Mouse (Mus musculus): ENCODE measurements around the gene Fscn2. TPM values are rescaled to one million over a fixed set of nuclear protein-coding genes. Genes with fewer than 3 reads are reported as not detected.
A peak's percentile ranks its signal among the peaks of the same experiment; 100 is the strongest.

Gene Fscn2
- under 1 TPM; 0.16 to 0.39 TPM for total RNA-seq (2021)
- long read RNA-seq, experiment 1: 0 reads
- long read RNA-seq, experiment 2, partial matches to known transcripts: 0 of 1 reads
- long read RNA-seq, experiment 2, other reads (novel, unspliced or antisense): 1 of 1 reads

DNA sequence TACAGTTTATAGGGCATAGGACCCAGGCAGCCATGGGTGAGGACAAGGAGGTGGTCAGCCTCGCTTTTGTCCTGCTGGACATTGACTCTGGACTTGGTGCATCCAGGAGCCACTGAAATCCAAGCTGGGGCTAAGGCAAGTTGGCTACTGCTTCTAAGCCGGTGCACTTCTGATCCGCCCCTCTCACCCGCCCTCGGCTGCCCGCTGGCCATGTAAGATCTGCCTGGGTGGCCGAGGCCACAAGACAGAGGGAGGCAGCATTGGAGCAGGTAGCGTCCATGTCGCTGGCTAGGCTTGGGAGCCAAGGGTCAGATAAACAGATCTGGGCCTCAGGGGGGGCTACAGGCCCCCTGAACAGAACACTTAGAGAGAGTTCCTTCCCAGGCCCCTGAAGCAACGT lies at the start of gene Fscn2:
Gene Fscn2, plus strand, starts transcription at position 240 of the 400 bp plus-strand sequence.
- intact Hi-C loops (cut with DNase I; ENCODE audit: low total_unique reads): no loop called here
- no peak for DNase-seq

DNA sequence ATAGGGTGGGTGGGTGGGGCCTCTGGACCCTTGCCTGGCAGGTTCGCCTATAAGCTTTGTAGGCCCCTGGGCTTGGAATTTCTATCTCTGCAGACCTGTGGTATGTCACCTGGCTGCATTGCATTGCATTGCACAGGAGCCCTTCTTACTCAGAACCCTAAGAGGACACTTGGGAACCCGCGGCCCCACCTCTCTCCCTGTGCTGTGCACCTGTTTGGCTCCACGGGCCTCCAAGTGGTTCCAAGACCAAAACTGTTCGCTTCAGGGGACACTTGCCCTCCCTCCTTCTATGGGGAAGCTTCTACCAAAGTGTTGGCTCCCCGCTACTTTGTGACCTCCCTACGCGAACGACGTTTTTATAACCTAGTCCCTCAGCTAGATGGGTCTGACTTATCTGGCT lies 49.8 kb upstream of the Fscn2 start:
- DNase-seq: no peak
- intact Hi-C loops (cut with DNase I; ENCODE audit: low total_unique reads): no loop called here

DNA sequence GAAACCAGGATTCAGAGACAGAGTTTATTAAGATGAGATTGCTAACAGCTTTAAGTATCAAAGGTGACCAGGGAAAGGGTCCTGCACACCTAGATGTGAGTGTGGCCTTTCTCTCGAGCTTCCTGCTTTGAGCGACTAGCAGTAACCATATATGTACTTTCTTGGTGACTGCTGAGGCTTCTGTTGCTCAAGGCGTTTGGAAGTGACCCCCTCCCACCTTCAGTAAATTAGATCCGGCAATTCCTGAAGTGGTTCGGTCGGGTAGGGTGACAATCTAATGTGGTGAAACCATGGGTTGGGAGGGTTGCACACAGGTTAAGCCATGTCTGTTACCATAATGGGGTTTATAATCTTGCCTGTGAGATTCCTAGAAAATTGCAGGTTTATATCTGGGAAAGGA lies 49.3 kb upstream of the Fscn2 start:
- DNase-seq: no peak
- intact Hi-C loops (cut with DNase I; ENCODE audit: low total_unique reads): no loop called here

DNA sequence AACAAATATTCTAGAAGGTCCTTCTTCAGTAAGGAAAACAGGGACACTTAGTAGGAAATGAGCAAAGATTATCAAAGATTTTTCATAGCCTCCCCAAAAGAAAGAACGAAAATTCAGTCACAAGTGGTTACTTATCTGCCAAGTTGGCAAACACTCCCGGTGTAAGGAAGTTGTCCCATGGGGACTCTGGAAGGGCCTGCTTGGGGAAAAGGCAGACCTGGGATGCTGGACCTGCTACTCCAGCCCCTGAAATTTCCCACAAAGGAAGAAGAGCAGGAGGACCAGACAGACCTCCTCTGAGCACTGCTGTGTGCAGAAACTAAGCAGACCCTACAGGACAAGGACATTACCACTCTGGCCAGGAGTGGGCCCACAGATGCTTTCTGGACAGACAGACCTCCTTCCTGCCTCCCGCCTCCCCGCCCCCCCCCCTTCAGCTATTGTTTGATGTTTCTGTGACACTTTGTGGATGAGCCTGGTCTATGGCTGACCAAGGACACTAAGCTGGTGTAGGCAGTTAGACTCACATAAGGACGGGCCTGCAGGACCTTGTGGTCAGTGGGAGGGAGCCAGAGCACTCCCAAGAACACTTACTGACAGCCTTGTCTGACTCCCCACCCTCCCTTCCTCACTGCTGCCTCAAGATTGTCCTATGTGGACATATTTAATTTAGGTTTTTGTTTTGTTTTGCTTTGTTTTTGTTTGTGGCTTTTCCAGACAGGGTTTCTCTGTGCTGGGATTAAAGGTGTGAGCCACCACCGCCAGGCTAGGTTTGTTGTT lies 47.2 kb upstream of the Fscn2 start:
- no peak for DNase-seq
- intact Hi-C loops (cut with DNase I; ENCODE audit: low total_unique reads): no loop called here

DNA sequence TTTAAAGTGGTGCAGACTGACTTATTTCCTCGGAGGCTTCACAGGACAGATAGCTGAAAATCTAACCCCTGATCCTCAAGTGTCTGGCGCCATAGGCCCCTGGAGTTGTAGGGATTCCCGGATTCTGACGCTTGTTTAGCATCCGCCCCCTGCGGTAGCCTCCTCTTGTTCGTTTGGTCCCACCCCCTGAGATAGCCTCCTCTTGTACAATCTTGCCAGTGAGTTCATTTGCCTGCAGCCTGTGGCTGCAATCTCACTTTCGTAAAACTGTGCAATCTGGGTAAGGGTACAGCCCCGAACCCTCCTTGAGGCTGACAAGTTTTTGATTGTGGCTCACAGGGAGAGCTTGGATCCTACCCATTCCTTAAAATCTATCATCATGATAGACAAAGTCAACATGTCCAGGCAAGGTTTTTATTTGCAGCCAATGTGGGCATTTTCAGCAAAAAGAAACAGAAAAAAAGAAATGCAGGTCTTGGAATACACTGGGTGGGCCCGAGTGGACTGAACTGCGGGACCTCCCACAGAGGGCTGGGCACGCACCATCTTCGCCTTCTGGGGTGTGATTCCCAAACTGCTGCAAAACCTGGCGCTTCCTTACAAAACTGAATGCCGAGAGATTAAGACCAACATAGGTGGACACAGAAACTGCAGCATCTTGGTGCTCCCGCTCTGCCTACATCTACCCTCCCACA lies 46.5 kb upstream of the Fscn2 start:
- intact Hi-C loops (cut with DNase I; ENCODE audit: low total_unique reads): no loop called here
- DNase-seq: no peak

DNA sequence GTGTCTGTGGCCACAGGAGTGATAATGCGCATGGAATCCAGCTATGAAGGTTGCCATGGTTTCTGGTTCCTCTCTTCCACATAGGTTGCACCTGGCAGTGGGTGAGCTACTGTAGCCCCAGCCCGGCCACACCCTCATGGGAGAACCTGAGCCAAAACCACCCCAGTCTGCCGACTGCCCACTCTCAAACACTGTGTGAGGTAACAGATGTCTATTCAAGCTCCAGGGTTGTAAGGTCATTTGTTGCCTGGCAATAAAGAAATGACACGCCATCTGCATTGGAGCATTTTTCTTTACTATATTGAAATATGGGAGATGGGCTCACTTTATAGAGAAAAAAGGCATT lies 45.9 kb upstream of the Fscn2 start:
- peak; percentile 11 for DNase-seq
- intact Hi-C loops (cut with DNase I; ENCODE audit: low total_unique reads): no loop called here

DNA sequence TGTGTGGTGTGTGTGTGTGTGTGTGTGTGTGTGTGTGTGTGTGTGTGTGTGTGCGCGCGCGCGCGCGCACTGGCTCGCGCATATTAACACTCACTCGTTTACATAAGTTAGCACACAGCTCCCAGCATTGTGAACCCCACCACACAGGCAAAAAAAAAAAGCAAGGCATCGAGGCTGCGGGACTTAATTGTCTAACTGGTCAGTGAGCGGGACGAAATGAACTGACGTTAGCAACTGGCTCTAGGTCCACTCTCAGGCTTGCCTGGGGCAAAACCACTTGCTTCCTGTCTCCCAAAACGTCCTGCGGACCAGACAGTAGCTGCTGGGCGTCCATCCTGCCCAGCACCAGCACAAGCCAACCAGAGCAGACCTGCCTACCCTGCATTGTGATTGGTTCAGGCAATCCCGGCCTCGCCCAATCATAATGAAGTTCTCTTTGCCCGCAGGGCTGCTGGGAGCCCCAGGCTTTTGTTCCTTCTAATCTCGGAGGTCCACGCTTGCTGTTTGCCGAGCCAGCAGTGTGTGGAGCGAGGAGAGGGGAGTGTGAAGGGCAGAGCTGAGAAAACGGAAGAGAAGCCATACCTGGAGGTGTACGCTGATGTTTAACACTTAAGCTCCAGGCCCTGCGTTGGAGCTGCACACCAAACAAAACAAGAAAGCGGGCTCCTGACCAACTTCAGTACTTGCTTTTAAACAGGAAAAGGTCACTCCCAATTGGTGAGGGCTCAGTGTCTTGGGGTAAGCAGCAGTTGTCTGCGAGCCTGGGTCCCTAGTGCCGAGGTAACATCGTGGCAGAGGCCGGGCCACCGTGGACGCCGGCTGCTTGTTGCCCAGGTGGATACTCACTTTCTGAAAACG lies 45.3 kb upstream of the Fscn2 start:
- peak; percentile 89 for DNase-seq
- intact Hi-C loops (cut with DNase I; ENCODE audit: low total_unique reads): no loop called here

DNA sequence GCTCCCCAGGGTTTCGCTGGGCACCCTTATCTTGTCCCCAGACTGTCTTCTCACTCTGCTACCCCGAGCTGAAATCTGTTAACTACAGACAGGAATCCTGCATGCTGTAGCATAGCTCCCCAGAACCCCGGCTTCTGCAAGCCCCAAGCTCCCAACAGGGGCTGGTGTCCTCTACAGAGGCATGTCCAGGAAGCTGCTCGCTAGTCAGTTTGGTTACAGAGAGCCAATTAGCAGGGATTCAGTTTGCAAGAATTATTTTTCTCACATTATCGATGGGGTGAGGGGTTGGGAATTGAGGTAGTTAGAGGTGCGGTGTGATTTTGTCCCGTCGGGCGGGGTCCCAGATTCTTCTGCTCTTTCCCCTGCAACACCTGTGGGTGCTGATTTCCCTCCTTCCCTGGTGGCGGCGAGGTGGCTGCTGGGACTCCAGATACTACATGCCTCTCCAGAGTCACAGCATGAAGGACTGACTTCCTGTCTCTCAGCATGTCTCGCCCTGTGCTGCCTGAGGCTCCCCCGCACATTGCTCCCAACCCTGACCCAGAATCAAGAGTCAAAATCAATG lies 44.6 kb upstream of the Fscn2 start:
- intact Hi-C loops (cut with DNase I; ENCODE audit: low total_unique reads): no loop called here
- DNase-seq: peak; percentile 12

DNA sequence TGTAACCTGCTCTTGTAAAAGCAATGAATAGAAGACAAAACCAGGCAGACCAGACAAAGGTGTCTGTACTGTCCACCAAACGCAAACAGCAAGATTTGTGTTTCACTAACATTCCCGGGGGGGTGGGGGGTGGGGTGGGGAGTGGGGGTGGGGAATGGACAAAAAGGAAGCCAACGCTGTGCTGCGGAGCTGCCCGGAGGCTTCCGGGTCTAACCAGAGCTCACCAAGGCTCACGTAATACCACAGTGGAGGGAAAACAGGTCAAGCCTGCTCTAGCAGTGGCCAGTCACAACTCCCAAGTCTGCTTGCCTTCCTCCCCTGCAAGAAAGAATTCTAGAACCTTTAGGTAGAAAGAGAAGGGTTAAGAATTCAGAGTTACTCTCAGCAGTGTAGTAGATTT lies 43.9 kb upstream of the Fscn2 start:
- no peak for DNase-seq
- intact Hi-C loops (cut with DNase I; ENCODE audit: low total_unique reads): no loop called here

DNA sequence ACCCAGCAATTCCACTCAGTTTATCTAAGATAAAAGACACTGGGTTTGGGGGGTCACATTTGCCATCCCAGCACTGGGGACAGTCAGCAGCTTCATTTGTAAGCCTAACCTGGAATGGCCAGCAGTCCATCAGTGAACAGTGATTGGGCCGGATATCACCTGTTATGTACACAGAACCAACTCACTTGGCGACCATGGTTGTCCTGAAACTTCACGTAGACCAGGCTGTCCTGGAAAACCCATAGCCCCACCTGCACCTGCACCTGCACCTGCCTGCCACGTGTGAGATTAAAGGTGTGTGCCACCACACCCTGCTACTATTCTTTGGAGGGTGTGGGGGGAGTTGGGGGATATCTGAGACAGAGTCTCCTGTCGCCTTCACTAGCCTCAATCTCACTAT lies 42.0 kb upstream of the Fscn2 start:
- intact Hi-C loops (cut with DNase I; ENCODE audit: low total_unique reads): no loop called here

DNA sequence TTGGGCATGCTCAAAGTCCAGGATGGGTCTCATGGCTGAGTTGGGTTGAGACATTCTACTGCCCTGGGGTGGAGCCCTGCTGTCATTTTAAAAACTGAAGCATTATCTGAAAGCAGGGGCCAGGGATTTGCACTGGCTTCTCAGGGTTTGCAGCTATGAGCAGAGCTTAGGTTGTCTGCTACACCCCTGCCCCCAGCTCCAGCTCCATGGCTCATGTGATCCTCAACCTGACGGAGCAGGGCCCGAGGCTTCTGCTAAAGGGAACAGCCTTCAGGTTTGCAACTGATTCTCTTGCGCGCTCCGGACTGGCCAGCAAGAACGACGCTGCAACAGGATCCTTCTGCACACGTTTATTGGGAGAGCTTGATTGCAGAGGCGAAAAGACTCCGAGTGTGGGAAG lies 41.2 kb upstream of the Fscn2 start:
- no peak for DNase-seq
- intact Hi-C loops (cut with DNase I; ENCODE audit: low total_unique reads): no loop called here

More for the DNA sequence above, 42.0 kb upstream of the Fscn2 start:
- no peak for DNase-seq

DNA sequence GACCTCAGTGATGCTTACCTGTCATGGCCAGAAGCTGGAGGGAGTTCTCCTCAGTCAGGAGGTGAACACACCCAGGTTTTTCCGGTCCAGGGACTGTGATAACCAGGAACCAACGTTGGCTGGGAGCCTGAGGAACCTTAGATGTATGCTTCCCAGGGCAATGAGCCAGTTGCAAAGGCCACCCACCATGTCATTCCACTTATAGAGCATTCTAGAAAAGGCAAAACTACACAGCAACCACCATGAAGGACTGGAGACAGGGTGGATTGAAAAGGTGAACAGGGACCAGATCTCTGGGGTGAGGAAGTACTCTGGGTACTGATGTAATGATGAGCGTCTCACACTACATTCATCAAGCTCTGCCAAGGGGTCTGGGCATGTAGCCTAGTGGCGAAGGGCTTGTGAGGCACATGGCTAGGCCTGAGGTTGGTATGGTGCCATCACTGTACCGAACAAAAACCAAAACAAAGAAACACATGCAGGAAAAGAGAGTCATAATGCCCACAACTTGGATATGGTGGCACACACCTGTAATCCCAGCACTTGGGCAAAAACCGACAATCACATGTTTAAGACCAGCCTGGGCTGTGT lies 25.8 kb upstream of the Fscn2 start:
- intact Hi-C loops (cut with DNase I; ENCODE audit: low total_unique reads): no loop called here
- no peak for DNase-seq

DNA sequence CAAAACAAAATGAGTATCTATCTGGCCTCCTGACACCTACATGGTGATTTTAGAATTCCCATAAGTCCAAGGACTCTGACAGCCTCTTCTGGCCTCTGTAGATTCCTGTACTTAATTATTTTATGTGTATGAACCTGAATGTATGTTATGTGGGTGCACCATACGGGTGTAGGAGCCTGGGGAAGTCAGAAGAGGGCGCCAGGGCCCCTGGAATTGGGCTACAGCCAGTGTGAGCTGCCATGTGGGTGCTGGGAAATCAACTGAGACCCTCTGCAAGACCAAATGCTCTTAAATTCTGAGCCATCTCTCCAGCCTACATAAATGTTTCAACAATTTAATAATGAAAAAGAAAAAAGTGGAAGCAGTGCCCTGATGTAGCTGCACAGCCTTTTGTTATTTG lies 23.9 kb upstream of the Fscn2 start:
- intact Hi-C loops (cut with DNase I; ENCODE audit: low total_unique reads): no loop called here
- peak; percentile 3 for DNase-seq

DNA sequence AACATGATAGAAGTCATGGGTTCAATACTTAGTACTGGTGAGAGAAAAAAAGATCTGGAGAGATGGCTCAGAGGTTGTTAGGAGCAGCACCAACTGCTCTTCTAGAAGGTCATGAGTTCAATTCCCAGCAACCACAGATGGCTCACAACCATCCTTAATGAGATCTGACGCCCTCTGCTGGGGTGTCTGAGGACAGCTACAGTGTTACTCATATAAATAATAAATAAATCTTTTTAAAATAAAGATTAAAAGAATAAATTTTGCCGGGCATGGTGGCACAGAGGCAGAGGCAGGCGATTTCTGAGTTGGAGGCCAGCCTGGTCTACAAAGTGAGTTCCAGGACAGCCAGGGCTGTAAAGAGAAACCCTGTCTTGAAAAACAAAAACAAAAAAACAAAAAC lies 22.5 kb upstream of the Fscn2 start:
- intact Hi-C loops (cut with DNase I; ENCODE audit: low total_unique reads): no loop called here
- DNase-seq: no peak

DNA sequence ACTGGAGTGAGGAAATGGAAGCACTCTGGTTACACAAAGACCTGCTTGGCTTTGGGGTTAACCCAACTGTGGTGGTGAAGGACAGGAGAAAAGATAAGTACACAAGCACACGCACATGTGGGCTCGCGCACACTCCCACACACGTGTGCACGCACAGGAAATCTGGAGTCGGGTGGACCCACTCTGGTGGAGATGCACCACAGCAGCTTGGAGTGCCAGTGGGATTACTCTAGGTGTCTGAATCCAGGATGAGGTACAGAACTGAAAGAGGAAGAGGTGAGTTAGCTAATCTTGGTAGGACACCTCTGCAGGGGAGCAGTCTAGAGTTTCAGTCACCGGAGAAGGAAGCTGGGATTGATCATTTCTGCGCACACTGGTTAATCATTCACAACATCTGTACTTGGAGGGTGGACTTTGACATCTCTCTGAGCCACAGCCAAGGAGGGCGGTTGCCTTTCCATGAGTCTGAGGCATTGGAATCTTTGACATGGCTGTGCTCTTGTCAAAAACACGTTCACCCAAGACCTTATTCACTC lies 21.3 kb upstream of the Fscn2 start:
- no peak for DNase-seq
- intact Hi-C loops (cut with DNase I; ENCODE audit: low total_unique reads): no loop called here

DNA sequence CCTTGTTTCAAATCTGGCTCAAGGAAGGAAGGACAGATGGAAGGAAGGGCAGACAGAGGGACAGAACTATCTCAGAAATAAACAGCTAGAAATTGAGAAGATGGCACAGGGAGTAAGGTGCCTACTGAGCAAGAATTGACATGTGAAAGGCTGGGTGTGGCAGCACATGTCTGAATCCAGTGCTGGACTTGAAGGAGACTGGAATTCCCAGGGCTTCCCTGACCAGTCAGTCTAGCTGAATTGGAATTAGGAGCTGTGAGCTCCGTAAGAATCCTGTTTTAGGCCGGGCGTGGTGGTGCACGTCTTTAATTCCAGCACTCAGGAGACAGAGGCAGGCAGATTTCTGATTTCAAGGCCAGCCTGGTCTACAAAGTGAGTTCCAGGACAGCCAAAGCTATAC lies 19.7 kb upstream of the Fscn2 start:
- intact Hi-C loops (cut with DNase I; ENCODE audit: low total_unique reads): no loop called here
- DNase-seq: peak; percentile 2

DNA sequence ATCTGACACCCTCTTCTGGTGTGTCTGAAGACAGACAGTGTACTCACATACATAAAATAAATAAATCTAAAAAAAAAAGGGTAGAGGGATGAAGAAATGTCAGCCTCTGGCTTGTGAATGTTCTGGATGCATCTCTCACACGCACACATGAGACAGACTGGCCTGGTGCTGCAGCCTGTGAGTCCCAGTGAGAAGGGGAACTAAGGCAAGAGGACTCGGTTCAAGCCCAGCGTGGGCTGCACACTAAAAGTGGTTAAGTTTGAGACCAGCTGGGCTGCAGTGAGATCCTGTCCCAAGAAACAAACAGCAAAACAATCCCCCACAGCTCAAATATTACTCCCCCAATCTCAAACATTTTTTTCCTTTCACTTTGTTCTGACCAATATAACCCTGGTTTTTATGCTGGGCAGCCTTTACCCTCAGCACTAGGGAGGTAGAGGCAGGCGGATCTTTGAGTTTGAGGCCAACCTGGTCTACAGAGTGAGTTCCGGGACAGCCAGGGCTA lies 18.6 kb upstream of the Fscn2 start:
- intact Hi-C loops (cut with DNase I; ENCODE audit: low total_unique reads): no loop called here
- no peak for DNase-seq

DNA sequence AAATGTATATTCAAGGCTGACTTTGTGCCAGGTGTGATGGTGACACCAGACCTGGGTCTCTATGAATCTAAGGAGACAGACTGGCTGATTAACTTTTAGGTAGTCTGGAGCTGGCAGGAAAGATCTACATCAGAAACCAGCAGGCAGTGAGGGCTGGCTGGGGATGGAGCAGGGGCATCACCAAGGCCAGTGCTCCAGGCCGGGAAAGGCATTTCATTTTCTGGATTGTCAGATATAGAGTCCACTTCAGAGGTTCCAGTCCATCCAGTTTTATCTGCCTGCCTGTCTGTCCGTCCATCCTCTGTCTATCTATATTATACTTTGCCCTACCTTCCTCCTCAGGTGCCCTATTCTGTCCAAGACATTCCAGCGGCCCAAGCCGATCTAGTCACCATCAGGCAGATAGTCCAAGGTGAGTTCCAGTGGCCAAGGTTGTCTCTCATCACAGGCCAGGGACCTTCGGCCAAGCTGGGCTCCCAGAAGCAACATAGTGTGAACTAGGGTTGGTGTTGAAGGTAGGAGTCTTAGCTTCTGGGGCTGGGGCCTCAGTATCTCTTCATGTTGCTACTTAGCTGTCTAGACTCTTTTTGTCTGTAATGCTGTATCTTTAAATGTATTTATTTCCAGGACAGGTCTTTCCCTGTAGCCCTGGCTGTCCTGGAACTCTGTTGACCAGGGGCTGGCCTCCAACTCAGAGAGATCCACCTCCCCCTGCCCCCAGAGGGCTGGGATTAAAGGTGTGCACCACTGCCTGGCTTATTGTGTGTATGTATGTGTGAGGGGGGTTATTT lies 17.6 kb upstream of the Fscn2 start:
- intact Hi-C loops (cut with DNase I; ENCODE audit: low total_unique reads): no loop called here
- DNase-seq: peak; percentile 9
